Mouse (Mus musculus) kidney, postnatal 0 days (tissue): ENCODE measurements around the gene Vgll4. TPM values are rescaled to one million over a fixed set of nuclear protein-coding genes. Genes with fewer than 3 reads are reported as not detected.

ENCODE experiments used
- ATAC-seq: fragments of 200-750 bp; cut with Nextera tagmentation; replicated peaks from 2 replicates; pipeline ENCODE4 v1.8.0; 2017; ENCODE audit warnings: low read depth, moderate number of reproducible peaks, moderate TSS enrichment, moderate library complexity; ENCODE audit not compliant: low FRiP score
- DNase-seq: peaks from one replicate; pipeline ENCODE4 v3.0.0-alpha.2; 2016; ENCODE audit warnings: low spot score
- H3K27ac ChIP-seq: fragments of 300-500 bp; sonication (generic); 2 replicates; pipeline ENCODE4 v1.5.1; 2014; ENCODE audit warnings: mild to moderate bottlenecking
- H3K27me3 ChIP-seq: fragments of 300-500 bp; sonication (generic); 2 replicates; pipeline ENCODE4 v1.6.1; 2014; ENCODE audit warnings: low read length, mixed read lengths; ENCODE audit not compliant: insufficient read depth
- H3K36me3 ChIP-seq: fragments of 300-500 bp; sonication (generic); 2 replicates; pipeline ENCODE4 v1.6.1; 2014; ENCODE audit warnings: low read length, mixed read lengths; ENCODE audit not compliant: insufficient read depth
- H3K4me1 ChIP-seq: fragments of 300-500 bp; sonication (generic); replicated peaks from 2 replicates; pipeline ENCODE4 v1.6.1; 2014; ENCODE audit warnings: antibody characterized with exemption, low read length, mixed read lengths; ENCODE audit not compliant: insufficient read depth
- H3K4me2 ChIP-seq: fragments of 300-500 bp; sonication (generic); 2 replicates; pipeline ENCODE4 v1.6.1; 2014; ENCODE audit warnings: mild to moderate bottlenecking, low read length, moderate library complexity, mixed read lengths
- H3K4me3 ChIP-seq: fragments of 300-500 bp; sonication (generic); replicated peaks from 2 replicates; pipeline ENCODE4 v1.5.1; 2014; ENCODE audit warnings: low read depth, low read length
- H3K9ac ChIP-seq: fragments of 300-500 bp; sonication (generic); 2 replicates; pipeline ENCODE4 v1.6.1; 2014; ENCODE audit warnings: low read depth, low read length
- H3K9me3 ChIP-seq: fragments of 300-500 bp; sonication (generic); replicated peaks from 2 replicates; pipeline ENCODE4 v1.6.1; 2016; ENCODE audit warnings: low read length, inconsistent platforms, mixed read lengths
- CTCF ChIP-seq: IDR thresholded peaks from 2 replicates; pipeline ENCODE4 v1.5.1; 2016; ENCODE audit warnings: antibody characterized with exemption, low read depth, mild to moderate bottlenecking, moderate library complexity
- WGBS: fragments of 180-500 bp; shearing (Covaris S2); extraction: QIAGEN DNeasy Blood & Tissue Kit; methylation state at CpG from one replicate; pipeline ENCODE4 v1.1.7; 2014; 5-methylcytosine and 5-hydroxymethylcytosine counted together
- polyA plus RNA-seq: library from polyadenylated mRNA; unstranded; fragments of >200 nt; fragmentation: Nextera tagmentation; extraction: Ambion mirVana; gene quantifications from 2 replicates; pipeline ENCODE4 v1.2.1, GENCODE M21; 2015

Vgll4 gene
- polyA plus RNA-seq, 1 experiment from 2014 or later, result 97.2 TPM

DNA sequence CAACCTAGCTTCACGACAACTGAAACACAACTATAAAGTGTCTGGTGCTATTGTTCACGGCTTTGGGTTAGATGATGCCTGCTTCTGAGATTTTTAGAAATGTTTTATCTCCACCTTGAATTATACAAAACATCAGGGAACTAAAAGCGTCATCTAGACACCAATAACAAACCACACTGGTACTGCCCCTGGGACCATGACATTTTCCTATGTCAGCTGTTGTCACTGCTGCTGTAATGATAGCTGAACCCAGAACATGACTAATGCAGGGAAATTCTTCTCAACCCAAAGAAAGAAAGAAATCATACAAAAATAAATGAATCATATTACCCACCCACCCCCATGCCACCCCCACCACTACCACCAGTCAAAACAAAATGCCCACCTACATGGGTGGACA lies 65.0 kb downstream of the Vgll4 start:
- H3K36me3 ChIP-seq, result no peaks in the 10 kb centered on the region
- no peak for TF ChIP-seq CTCF
- H3K9ac ChIP-seq, result no peak overlapping the region
- peaks cover 45% of the 10 kb centered on the region for H3K4me1 ChIP-seq
- no peaks in the 10 kb centered on the region for H3K27me3 ChIP-seq
- H3K9me3 ChIP-seq, result no peaks in the 10 kb centered on the region
- no peak for DNase-seq
- H3K27ac ChIP-seq, result no peak overlapping the region
- no peak for ATAC-seq
- no peak overlapping the region for H3K4me2 ChIP-seq
- no peak overlapping the region for H3K4me3 ChIP-seq
- 89% methylated on average over 3 of the region's 3 CpGs for WGBS

- Histone ChIP-seq H3K9me3 (no peaks in the 10 kb centered on the region), H3K36me3 (no peaks in the 10 kb centered on the region), H3K4me1 (peaks cover 48% of the 10 kb centered on the region), H3K9ac (no peak overlapping the region), H3K27ac (no peak overlapping the region), H3K4me3 (no peak overlapping the region), H3K27me3 (no peaks in the 10 kb centered on the region), H3K4me2 (no peak overlapping the region)
- ATAC-seq, result no peak
- WGBS, result 55% methylated on average over 6 of the region's 6 CpGs
- no peak for DNase-seq
- no peak for TF ChIP-seq CTCF
These were observed 65.6 kb downstream of the Vgll4 start for GRCm38 (mm10) chr6:114904233-114904632.

- peak overlapping the region; percentile 51 for H3K27ac ChIP-seq
- no peaks in the 10 kb centered on the region for H3K36me3 ChIP-seq
- peak overlapping the region; percentile 34 for H3K4me2 ChIP-seq
- H3K27me3 ChIP-seq, result no peaks in the 10 kb centered on the region
- no peaks in the 10 kb centered on the region for H3K9me3 ChIP-seq
- no peak for DNase-seq
- peaks cover 48% of the 10 kb centered on the region for H3K4me1 ChIP-seq
- H3K9ac ChIP-seq, result peak overlapping the region; percentile 35; the same call in 1 of the 2 replicates
- 26% methylated on average over 4 of the region's 4 CpGs for WGBS
- no peak for ATAC-seq
- no peak for TF ChIP-seq CTCF
- no peak overlapping the region for H3K4me3 ChIP-seq
These were observed 67.9 kb downstream of the Vgll4 start for GRCm38 (mm10) chr6:114901921-114902320.

GRCm38 (mm10) chr6:114901321-114901824 lies 68.4 kb downstream of the Vgll4 start:
- Histone ChIP-seq H3K9me3 (no peaks in the 10 kb centered on the region), H3K27me3 (no peaks in the 10 kb centered on the region), H3K36me3 (no peaks in the 10 kb centered on the region), H3K4me2 (peak overlapping the region; percentile 34), H3K4me3 (no peak overlapping the region), H3K4me1 (peaks cover 46% of the 10 kb centered on the region), H3K9ac (0 out of 2 replicates have a peak overlapping the region, but pooled peaks have one; percentile 18), H3K27ac (peak overlapping the region; percentile 51)
- peak; percentile 47; the same call in 1 of the 2 replicates for ATAC-seq
- peak; percentile 48 for DNase-seq
- WGBS, result 4% methylated on average over 12 of the region's 12 CpGs
- no peak for TF ChIP-seq CTCF

- Histone ChIP-seq H3K36me3 (no peaks in the 10 kb centered on the region), H3K9me3 (no peaks in the 10 kb centered on the region), H3K9ac (no peak overlapping the region), H3K4me3 (no peak overlapping the region), H3K4me1 (peaks cover 41% of the 10 kb centered on the region), H3K27ac (peak overlapping the region; percentile 72), H3K27me3 (no peaks in the 10 kb centered on the region), H3K4me2 (peak overlapping the region; percentile 34)
- no peak for TF ChIP-seq CTCF
- ATAC-seq, result no peak
- 25% methylated on average over 10 of the region's 10 CpGs for WGBS
- DNase-seq, result no peak
These were observed 69.6 kb downstream of the Vgll4 start for GRCm38 (mm10) chr6:114900194-114900593.

DNA sequence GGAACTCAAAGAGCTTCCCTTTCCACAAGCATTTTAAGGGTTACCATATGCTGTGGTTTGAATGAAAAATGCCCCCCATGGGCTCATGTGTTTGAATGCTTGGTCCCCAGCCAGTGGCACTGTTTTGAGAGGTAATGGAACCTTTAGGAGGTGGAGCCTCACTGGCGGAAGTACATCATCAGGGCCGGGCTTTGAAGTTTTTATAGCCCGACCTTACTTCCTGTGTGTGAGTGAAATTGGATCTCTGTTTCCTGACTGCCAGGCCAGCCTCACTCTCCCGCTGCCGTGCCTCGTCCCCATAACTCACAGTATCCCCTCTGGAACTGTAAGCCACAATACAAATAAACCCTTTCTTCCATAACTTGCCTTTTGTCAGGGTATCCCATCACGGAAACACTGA lies 70.1 kb downstream of the Vgll4 start:
- H3K4me3 ChIP-seq, result no peak overlapping the region
- DNase-seq (peak; percentile 93), ATAC-seq (peak; percentile 44; the same call in 1 of the 2 replicates)
- no peaks in the 10 kb centered on the region for H3K36me3 ChIP-seq
- H3K9me3 ChIP-seq, result no peaks in the 10 kb centered on the region
- no peak overlapping the region for H3K9ac ChIP-seq
- no peak for TF ChIP-seq CTCF
- peaks cover 41% of the 10 kb centered on the region for H3K4me1 ChIP-seq
- H3K4me2 ChIP-seq, result peak overlapping the region; percentile 34
- WGBS, result 5% methylated on average over 7 of the region's 7 CpGs
- no peaks in the 10 kb centered on the region for H3K27me3 ChIP-seq
- peak overlapping the region; percentile 72 for H3K27ac ChIP-seq

DNA sequence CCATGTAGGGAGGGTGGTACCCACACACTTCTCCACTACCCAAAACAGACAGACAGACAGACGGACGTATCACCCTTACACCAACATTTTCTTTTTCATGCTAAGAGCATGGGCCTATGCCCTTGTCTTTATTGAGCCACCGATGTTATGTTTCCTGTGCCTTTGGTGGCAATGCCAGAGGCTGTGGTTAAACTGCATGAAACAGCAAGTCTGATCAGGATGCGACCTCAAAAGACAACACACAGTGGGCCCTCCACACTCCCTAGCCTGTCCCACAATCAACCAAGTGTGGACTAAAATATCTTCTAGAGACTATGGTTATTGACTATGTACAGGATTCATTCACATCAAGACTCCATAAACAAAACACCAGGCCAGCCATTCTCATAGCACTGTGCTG lies 70.8 kb downstream of the Vgll4 start:
- H3K4me2 ChIP-seq, result no peak overlapping the region
- ATAC-seq (no peak), DNase-seq (no peak)
- peaks cover 41% of the 10 kb centered on the region for H3K4me1 ChIP-seq
- H3K27ac ChIP-seq, result 0 out of 2 replicates have a peak overlapping the region, but pooled peaks have one; percentile 72
- no peaks in the 10 kb centered on the region for H3K27me3 ChIP-seq
- no peak overlapping the region for H3K9ac ChIP-seq
- no peaks in the 10 kb centered on the region for H3K36me3 ChIP-seq
- no peak overlapping the region for H3K4me3 ChIP-seq
- H3K9me3 ChIP-seq, result no peaks in the 10 kb centered on the region
- WGBS, result 93% methylated on average over 4 of the region's 4 CpGs
- TF ChIP-seq CTCF, result no peak
